Mouse (Mus musculus) embryonic stem cell, embryonic (primary cell): ENCODE results near the gene Pdcd7.
"Not testable (repeated sequence)": the region's sequence is repeated elsewhere in the genome, so short reads cannot be mapped to it uniquely, and the experiment has no call there.

Experiments used
- CTCF ChIA-PET, 4 experiments: fragments of 300-600 bp in 2 of 4; fragments of 350-600 bp in 2 of 4; sonication (Branson Sonifier 250); formaldehyde crosslinking; loops; one replicate each; lab custom pipeline; 2022; ENCODE audit warnings: inconsistent platforms in 2 of 4; lab: Charles Lee
- POLR2A ChIA-PET, 4 experiments: fragments of 300-600 bp in 2 of 4; fragments of 350-600 bp in 2 of 4; sonication (Branson Sonifier 250); formaldehyde crosslinking; loops; one replicate each; lab custom pipeline; 2022; ENCODE audit warnings: antibody characterized with exemption in 4 of 4, inconsistent platforms in 1 of 4; lab: Charles Lee

Pdcd7 gene

DNA sequence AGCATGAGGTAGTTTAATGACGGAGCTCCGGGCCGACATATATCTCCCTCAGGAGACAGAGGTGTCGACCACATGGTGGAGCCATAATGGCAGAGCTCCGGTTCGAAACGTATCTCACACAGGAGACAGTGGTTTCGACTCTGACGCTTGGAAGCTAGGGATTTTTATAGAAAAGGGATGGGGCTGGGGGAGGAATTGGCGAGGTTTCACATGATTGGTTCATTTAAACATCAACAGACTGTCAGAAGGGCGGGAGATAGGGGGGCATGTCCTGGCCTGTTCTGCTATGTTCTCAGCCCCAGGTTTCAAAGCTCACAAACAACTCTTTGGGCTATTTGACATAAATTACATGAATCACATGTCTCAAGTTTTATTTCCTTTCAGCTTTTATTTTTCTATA lies 465 bp upstream of the Pdcd7 start:
- CTCF ChIA-PET = not testable (repeated sequence)
- POLR2A ChIA-PET = interaction anchor here (0.6 to 2.2 kb wide), 30 partner anchors 8 to 255 kb away, joined by 3 to 8 read pairs (median 4); partner anchors contain the start of genes Mtfmt (in 3 of the 4), Plekho2 (in 1 of the 4) and Ubap1l (in 1 of the 4)

DNA sequence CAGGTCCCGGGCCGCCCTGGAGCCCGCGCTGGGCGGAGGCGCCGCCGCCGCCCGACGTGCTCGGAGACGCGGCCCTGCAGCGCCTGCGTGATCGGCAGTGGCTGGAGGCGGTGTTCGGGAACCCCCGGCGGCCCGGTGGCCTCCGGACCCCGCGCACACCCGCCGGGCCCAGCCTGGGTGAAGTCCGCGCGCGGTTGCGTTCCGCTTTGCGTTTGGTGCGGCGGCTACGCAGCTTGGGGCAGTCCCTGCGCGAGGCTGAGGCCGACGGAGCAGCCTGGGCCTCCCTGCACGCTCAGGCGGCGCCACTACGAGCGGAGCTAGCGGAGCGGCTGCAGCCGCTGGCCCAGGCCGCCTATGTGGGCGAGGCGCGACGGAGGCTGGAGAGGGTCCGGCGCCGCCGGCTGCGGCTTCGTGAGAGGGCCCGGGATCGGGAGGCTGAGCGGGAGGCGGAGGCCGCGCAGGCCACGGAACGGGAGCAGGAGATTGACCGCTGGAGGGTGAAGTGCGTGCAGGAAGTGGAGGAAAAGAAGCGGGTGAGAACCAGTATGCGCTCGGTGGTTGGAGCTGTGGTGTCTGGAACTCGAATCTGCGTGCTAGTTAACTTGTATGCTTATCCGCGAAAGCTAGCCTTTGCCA lies 690 bp downstream of the Pdcd7 start:
- POLR2A ChIA-PET = interaction anchor here in 2 of 4 experiments (0.6 to 2.2 kb wide), 14 partner anchors 8 to 1276 kb away, joined by 3 to 6 read pairs (median 3); partner anchors contain the start of genes Ubap1l (in 2 of the 2) and Mtfmt (in 1 of the 2)

DNA sequence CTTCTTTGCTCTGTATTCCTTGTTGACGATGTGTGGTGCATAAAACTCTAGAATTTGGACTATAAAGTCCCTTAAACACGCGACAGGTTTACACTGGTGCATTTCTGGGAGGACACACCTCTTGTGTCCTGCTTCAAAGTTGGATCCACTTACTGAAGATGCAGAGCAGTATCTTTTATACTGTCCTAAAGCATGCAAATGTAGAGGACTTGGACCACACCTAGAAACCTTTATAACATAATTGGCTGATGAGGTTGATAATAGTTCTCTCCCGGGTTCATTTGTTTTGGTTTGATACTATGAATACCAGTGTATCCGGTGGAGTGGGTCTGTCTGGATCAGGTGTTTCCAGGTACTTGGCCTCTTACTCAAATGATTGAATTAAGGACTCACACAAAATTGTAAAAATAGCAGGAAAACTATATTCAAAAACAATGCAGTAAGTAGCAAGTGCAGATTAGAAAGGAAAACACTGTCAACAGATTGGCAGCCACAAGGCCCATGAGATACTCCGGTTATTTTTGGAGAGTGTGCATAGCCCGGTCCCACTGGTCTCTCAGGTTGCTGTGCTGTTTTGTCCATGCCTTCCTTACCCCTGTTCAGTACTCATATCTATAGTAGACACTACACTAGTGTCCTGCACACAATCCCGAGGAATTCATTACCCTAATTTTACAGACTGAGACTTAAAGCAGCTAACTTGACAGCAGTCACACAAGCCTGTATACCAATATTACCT lies 1.4 kb downstream of the Pdcd7 start:
- ChIA-PET CTCF (interaction anchor here in 2 of 4 experiments (0.6 kb wide), 2 partner anchors 82 to 179 kb away, joined by 3 read pairs; no protein-coding TSS in a partner anchor), POLR2A (interaction anchor here in 2 of 4 experiments (0.6 to 1.0 kb wide), 6 partner anchors 9 to 1275 kb away, joined by 3 to 4 read pairs (median 3); partner anchors contain the start of genes Ubap1l (in 2 of the 2) and Mtfmt (in 1 of the 2))

More for the DNA sequence above, 690 bp downstream of the Pdcd7 start:
- CTCF ChIA-PET = interaction anchor here in 1 of 4 experiments (0.6 to 0.7 kb wide), 2 partner anchors 8 to 254 kb away, joined by 4 read pairs; no protein-coding TSS in a partner anchor

DNA sequence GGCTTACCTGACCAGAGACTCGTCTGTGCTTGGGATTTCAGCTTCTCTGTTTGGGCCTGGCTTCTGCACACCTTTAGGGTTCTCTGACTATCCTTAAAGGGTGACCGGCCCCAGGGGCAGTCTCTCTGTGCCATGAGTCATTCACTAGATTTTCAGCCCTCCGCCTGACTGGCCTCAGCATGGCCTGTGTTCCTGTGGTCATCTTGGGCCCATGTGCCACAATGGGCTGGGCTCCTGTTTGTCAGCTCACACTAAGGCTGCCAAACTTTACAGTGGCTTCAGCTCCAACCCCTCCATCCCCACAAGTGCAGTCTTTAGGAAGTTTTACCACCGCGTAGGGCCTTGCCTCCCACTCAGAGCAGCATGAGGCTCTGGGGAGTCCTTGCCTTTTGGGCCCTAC lies 7.3 kb downstream of the Pdcd7 start:
- POLR2A ChIA-PET = interaction anchor here in 2 of 4 experiments (0.9 to 2.5 kb wide), 5 partner anchors 8 to 38 kb away, joined by 3 to 8 read pairs (median 3); no protein-coding TSS in a partner anchor
- CTCF ChIA-PET = no interaction called here

DNA sequence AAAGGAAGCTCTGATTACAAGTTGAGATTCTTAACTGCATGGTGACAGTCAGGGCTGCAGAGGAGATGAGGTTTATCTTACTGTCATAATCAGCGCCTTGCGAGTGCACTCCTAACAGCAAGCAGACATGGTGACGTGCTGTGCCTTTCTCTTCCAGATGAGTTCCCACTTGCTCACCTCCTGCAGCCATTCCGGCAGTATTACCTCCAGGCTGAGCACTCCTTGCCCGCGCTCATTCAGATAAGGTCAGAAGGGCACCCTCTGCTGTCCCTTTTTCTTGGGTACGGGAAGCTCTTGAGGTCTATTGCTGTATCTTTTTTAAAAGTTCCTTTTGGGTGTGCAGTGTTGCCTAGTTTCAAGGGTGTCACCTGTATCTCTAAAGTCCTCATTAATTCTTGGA lies 10.7 kb downstream of the Pdcd7 start:
- CTCF ChIA-PET = interaction anchor here in 2 of 4 experiments (0.5 kb wide), 2 partner anchors 80 to 172 kb away, joined by 3 to 4 read pairs; no protein-coding TSS in a partner anchor
- POLR2A ChIA-PET = interaction anchor here in 2 of 4 experiments (1.2 to 2.1 kb wide), 2 partner anchors 9 to 11 kb away, joined by 3 to 5 read pairs; partner anchors contain the start of gene Pdcd7 (in 1 of the 2)

DNA sequence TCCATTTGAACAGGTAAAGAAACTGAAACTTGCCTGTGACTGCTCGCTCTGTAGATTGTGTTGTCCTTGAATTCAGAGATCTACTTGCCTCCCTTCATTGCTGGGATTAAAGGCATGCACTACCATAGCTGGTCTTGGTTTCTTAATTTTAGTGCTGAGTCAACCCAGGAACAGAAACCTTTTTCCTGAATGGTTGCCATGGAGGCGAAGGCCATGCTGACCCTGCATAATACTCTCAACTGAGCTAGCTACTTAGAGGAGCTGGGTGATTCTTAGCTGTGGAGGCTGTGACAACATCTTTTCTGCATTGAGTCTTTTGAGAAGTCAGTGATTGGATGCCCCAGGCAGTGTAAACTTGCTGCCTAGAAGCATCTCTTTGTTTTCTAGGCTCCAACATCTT lies 11.1 kb downstream of the Pdcd7 start:
- ChIA-PET CTCF (interaction anchor here in 2 of 4 experiments (0.5 kb wide), 2 partner anchors 81 to 172 kb away, joined by 3 to 4 read pairs; no protein-coding TSS in a partner anchor), POLR2A (interaction anchor here in 1 of 4 experiments (1.2 kb wide), 1 partner anchor 9 kb away, joined by 3 read pairs; no protein-coding TSS in a partner anchor)

DNA sequence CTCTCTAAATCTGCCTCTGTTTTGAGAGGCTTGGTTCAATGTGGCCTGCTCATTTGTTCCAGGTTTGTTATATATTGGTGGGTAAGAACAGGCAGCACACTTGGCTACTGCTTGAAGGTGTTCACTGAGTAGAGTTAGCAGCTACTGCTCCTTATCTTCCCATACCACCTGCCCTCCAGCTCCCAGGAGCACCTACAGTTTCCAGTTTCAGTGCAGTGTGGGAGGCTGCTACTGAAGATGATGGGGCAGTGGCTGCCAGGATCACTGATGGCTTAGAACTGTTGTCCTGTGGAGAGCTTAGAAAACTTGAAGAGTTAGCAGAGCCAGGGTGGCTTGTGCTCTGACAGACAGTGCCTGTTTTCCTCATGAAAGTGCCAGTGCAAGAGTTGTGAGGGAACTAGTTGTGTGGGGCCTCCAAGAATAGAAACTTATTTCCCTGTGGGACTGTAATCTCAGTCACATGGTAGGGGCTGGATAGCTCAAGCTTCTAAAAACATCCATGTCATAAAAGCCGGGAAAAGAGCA lies 13.1 kb downstream of the Pdcd7 start:
- ChIA-PET POLR2A (interaction anchor here in 1 of 4 experiments (0.6 to 1.2 kb wide), 4 partner anchors 14 to 367 kb away, joined by 3 to 5 read pairs (median 3); partner anchors contain the start of gene Mtfmt), CTCF (interaction anchor here in 1 of 4 experiments (0.7 kb wide), 1 partner anchor 192 kb away, joined by 3 read pairs; no protein-coding TSS in a partner anchor)

DNA sequence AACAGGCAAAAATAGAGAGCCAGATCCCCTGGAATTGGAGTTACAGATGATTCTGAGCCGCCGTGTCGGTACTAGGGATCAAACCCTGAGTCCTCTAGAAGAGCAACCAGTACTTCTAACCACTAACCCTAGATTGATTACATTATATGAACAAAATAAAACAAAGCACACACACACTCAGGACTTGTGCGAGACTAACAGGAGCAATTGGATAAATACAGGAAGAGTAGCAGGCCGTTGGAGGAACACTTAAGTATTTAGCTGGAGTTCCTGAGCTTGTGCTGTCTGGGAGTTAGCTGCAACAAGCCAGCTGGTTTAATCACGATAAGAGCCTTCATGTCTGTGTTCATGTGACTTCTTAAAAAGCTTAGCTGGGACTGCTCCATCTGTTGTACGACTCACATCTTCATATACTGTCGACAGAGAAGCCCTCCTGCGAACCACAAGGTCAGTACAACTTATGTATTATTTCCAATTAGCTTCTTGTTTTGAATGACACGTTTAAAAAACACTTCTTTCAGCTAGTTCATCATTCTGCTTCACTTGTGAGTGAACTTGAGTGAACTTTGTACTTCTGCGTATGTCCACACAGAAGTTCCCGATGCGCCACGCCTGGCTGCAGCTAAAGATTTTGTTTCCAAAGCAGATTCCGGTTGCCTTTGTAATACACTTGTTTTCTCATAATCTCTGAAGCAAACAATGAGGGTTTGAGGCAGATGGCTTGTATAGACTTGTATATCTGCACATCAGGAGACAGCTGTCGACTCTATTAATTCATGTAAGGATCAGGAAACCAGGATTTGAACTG lies 14.9 kb downstream of the Pdcd7 start, which contains the start of gene Ubap1l:
TSS of gene Ubap1l (plus strand) at position 401 of the 808 bp plus-strand sequence.
- CTCF ChIA-PET = interaction anchor here in 2 of 4 experiments (0.7 to 1.1 kb wide), 3 partner anchors 10 to 191 kb away, joined by 3 to 5 read pairs (median 5); no protein-coding TSS in a partner anchor
- POLR2A ChIA-PET = interaction anchor here in 3 of 4 experiments (0.7 to 2.4 kb wide), 7 partner anchors 10 to 23 kb away, joined by 3 to 8 read pairs (median 4); partner anchors contain the start of gene Pdcd7 (in 1 of the 3)

DNA sequence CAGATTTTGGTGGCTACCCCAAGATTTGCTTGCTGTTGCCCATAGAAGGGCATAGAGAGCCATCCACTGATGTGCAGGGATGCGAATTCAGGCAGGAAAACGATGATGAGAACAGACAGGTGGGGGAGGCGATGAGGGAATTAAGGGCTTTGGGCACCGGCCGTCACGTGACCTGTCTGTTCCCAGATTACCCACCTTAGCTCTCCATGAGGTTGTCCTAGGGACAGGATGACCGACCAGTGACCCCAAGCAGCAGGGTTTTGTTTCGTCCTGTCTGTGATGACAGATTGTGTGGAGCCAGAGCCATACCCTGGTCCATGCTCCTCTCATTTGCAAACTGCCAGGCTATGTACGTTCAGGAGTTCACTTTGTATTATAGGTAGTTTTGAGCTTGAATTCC lies 17.8 kb downstream of the Pdcd7 start:
- ChIA-PET POLR2A (interaction anchor here in 2 of 4 experiments (0.6 to 1.4 kb wide), 5 partner anchors 11 to 72 kb away, joined by 3 to 5 read pairs (median 3); partner anchors contain the start of genes Mtfmt (in 2 of the 2) and Pdcd7 (in 1 of the 2)), CTCF (interaction anchor here in 1 of 4 experiments (1.2 kb wide), 2 partner anchors 8 to 9 kb away, joined by 3 to 4 read pairs; no protein-coding TSS in a partner anchor)

DNA sequence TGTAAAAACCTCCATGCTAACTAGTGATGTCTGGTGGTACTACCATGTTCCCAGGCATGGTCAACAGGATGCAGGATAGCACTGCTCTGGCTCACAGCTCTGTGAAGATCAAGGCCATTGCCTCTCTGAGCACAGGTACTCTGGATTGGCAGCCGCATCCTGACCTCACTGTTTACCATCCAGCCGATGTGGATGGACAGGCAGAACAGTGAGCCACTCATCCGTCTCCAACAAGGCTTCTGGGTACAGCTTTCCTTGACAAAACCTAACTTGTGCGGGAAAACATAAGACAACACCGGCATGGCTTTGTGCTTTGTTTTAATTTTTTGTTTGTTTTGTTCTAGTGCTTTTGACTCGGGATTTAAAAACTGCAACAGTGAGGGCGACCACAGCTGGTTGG lies 19.8 kb downstream of the Pdcd7 start:
- ChIA-PET CTCF (no interaction called here), POLR2A (interaction anchor here in 1 of 4 experiments (0.7 to 1.4 kb wide), 2 partner anchors 14 to 50 kb away, joined by 3 to 5 read pairs; no protein-coding TSS in a partner anchor)

DNA sequence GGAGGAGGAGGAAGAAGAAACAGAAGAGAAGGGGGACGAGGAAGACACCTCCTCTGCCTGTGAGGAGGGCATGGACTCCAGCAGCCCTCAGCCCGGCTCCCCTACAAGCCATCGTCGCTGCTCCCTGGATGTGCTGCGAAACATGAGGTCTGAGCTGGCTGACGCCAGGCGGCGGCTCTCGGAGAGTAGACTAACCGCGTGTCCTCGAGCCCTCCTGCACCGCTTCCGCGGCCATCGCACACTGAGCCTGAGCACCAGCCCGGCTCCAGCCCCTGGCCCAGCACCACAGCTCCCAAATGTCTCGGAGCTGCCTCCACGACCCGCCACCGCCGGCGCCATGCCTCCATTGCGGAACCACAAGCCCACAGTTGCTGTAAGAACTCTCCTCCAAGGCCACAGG lies 25.9 kb downstream of the Pdcd7 start:
- POLR2A ChIA-PET = interaction anchor here in 3 of 4 experiments (0.5 to 3.0 kb wide), 18 partner anchors 10 to 1193 kb away, joined by 3 to 13 read pairs (median 4); partner anchors contain the start of genes Kbtbd13 (in 1 of the 3), Mtfmt (in 1 of the 3), Pdcd7 (in 1 of the 3) and Plekho2 (in 1 of the 3)
- CTCF ChIA-PET = interaction anchor here in 3 of 4 experiments (0.6 to 1.8 kb wide), 9 partner anchors 8 to 151 kb away, joined by 3 to 9 read pairs (median 4); partner anchors contain the start of gene Kbtbd13 (in 1 of the 3)

DNA sequence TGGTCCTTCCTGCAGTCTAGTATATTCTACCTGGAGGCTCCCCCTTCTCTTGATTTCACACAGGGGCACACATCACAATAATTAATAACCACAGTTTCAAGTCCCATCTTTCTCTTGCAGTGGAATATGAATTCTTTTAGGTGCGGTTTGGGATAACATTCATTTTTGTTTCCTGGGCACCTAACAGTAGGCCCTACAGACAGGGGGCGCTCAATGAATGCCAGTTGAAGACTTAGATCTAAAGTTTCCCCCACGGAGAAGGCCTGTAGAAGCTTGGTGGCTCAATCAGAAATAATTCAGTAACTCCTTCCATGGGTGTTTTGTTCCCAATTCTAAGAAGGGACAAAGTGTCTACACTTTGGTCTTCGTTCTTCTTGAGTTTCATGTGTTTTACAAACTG lies 26.5 kb downstream of the Pdcd7 start:
- POLR2A ChIA-PET = interaction anchor here in 3 of 4 experiments (0.6 to 3.0 kb wide), 17 partner anchors 9 to 221 kb away, joined by 3 to 13 read pairs (median 3); partner anchors contain the start of genes Mtfmt (in 2 of the 3), Kbtbd13 (in 1 of the 3), Pdcd7 (in 1 of the 3) and Ubap1l (in 1 of the 3)
- CTCF ChIA-PET = interaction anchor here in 2 of 4 experiments (0.7 to 1.8 kb wide), 10 partner anchors 9 to 227 kb away, joined by 3 to 9 read pairs (median 3); partner anchors contain the start of gene Kbtbd13 (in 1 of the 2)

DNA sequence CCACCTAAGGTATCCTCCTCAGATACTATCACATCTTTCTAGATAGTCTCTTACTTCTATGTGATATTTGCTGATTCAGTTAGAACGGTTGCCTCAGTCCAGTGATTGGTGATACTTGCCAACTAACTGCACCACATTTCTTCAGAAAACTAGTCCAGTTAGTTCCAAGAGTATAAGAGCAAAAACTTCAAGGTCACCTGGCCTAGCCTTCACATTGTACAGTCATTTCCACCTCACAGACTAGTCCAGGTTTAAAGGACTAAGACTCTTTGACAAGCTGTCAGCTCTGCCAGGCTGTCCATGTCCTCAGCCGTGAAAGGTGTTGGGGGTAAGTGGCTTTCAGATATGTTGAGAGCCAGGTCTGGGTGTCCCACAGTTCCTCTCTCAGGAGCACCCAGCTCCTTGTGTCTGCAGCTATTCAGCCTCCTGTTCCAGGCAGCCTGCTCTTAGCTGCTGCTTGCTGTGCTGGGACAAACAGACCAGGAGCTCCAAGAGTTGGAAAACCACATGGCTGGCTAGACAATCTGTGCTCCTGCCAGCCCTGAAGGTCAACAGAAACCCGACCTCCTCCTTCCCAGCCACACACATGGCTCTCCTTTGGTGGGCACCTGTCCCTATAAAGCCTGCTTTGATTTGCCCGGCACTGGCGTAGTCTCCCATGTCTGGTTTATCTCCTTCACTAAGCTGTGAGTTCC lies 28.7 kb downstream of the Pdcd7 start:
- CTCF ChIA-PET = interaction anchor here in 2 of 4 experiments (1.1 to 1.5 kb wide), 3 partner anchors 9 to 59 kb away, joined by 3 to 4 read pairs (median 3); no protein-coding TSS in a partner anchor
- POLR2A ChIA-PET = interaction anchor here in 2 of 4 experiments (1.0 to 2.1 kb wide), 5 partner anchors 9 to 35 kb away, joined by 3 to 5 read pairs (median 3); partner anchors contain the start of genes Pdcd7 (in 1 of the 2) and Ubap1l (in 1 of the 2)

DNA sequence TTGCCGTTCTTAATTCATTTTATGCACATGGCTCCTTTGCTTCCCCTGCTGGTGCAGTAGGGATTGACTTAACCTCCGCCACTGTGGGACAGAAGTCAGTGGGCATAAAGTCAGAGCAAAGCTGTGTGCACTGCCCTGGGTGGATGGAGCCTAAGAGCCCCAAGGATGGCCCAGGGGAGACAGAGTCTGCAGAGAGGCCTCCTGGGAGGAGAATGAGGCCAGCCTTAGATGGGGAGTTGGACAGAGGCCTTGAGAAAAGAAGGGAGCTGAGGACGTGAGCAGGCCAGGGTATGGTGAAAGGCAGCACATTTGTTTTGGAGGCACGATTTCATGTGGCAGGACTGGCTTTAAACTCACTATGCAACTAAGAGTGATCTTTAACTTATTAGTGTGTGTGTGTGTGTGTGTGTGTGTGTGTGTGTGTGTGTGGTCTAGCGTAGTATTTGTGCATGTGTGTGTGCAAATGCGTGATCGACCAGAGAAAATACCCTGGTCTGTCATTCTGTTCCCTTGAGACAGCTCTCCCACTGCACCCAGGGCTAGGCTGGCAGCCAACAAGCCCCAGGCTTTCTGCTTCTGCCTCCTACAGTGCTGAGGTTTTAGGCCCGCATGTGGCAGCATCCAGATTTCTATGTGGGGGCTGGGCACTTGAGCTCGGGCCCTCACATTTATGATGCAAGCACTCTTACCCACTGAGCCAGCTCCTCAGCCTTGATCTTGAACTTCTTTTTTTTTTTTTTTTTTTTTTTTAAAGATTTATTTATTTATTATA lies 29.4 kb downstream of the Pdcd7 start:
- ChIA-PET POLR2A (interaction anchor here in 2 of 4 experiments (0.7 to 2.1 kb wide), 9 partner anchors 9 to 174 kb away, joined by 3 to 6 read pairs (median 4); partner anchors contain the start of genes Pdcd7 (in 1 of the 2) and Ubap1l (in 1 of the 2)), CTCF (interaction anchor here in 3 of 4 experiments (0.6 to 1.5 kb wide), 6 partner anchors 9 to 86 kb away, joined by 3 to 4 read pairs (median 3); no protein-coding TSS in a partner anchor)
